Mouse (Mus musculus): ENCODE results near the gene Uvrag. TPM values are rescaled to one million over a fixed set of nuclear protein-coding genes. Genes with fewer than 3 reads are reported as not detected.

The Uvrag gene
- total and polyA plus RNA-seq, 3 experiments, result 15.0 to 19.5 TPM; not detected in 1

DNA sequence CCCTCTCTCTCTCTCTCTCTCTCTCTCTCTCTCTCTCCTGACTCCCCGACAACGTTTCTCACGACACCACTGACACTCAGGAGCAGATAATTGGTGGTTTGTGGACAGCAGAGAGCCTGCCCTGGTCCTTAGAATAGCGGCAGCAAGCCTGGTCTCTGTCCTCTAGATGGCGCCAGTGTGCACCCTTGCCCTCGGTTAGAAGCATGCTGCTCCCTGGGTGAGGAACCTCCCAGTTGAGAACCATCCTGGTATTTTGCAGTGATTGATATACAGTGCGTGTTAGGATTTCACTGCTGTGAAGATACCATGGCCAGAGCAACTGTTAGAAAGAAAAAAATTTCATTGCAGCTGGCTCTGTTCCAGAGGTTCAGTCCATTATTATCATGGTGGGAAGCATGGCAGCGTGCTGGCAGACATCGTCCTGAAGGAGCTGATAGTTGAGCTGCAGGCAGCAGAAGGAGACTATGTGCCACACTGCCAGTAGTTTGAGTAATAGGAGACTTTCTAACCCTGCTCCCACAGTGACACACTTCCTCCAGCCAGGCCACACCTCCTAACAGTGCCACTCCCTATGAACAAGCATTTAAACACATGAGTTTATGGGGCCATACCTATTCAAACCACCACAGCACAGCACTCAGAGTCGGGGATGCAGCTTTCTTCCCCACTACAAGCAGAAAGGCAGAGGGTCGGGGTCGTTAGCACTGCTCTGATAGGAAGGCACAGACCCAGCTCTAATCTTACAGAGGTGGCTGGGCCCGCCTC, 178.2 kb downstream of the Uvrag start:
- Histone ChIP-seq H3K4me3 (ENCODE audit: control insufficient read depth in 1 of 2, insufficient read depth in 1 of 2, low read depth in 2 of 2, low read length in 2 of 2) (no peak overlapping the region), H3K9me3 (replicated peaks; ENCODE audit: insufficient read depth, low read length) (no peaks in the 10 kb centered on the region), H3K4me1 (ENCODE audit: control insufficient read depth in 1 of 2, insufficient read depth in 2 of 2, low read length in 2 of 2) (peaks cover 0 to 5% of the 10 kb centered on the region in 2 experiments; a peak in 1 of 4 replicates), H3K9ac (ENCODE audit: control insufficient read depth, low read depth, low read length, poor library complexity, severe bottlenecking) (no peak overlapping the region), H3K27ac (ENCODE audit: control insufficient read depth, low read depth, low read length) (no peak overlapping the region), H3K79me2 (ENCODE audit: control insufficient read depth, insufficient read depth, low read length, poor library complexity) (no peaks in the 10 kb centered on the region), H3K27me3 (ENCODE audit: control insufficient read depth in 1 of 2, insufficient read depth in 2 of 2, low read length in 2 of 2) (no peaks in the 10 kb centered on the region), H3K36me3 (ENCODE audit: control insufficient read depth in 1 of 2, insufficient read depth in 2 of 2, low read length in 2 of 2) (peaks cover 0 to 2% of the 10 kb centered on the region in 2 experiments; a peak in 1 of 4 replicates)
- TF ChIP-seq ZC3H11A (IDR thresholded peaks at IDR 0.05; ENCODE audit: low read depth, low read length) (peak; percentile 53), MXI1 (IDR thresholded peaks at IDR 0.05; ENCODE audit: low read depth, low read length) (peak; percentile 30; the same call in 1 of the 2 replicates), RAD21 (IDR thresholded peaks at IDR 0.05; ENCODE audit: low read depth, low read length) (peak; percentile 64), SMC3 (IDR thresholded peaks at IDR 0.05; ENCODE audit: low read depth, low read length) (peak; percentile 76), KAT2A (conservative IDR thresholded peaks at IDR 0.05; ENCODE audit: low read depth, low read length) (no peak), CTCF (IDR thresholded peaks at IDR 0.05 in 2 of 3, conservative IDR thresholded peaks at IDR 0.05 in 1 of 3; ENCODE audit: control insufficient read depth in 1 of 3, insufficient read depth in 1 of 3, low read depth in 2 of 3, low read length in 3 of 3, poor library complexity in 1 of 3, severe bottlenecking in 1 of 3) (peak; percentile 77 to 83 (median 78))
- DNase-seq (ENCODE audit: low read depth, low spot score), result peak; percentile 79

GRCm38 (mm10) chr7:98962074-98962473, 178.9 kb downstream of the Uvrag start:
- Histone ChIP-seq H3K79me2 (ENCODE audit: control insufficient read depth, insufficient read depth, low read length, poor library complexity) (no peaks in the 10 kb centered on the region), H3K9ac (ENCODE audit: control insufficient read depth, low read depth, low read length, poor library complexity, severe bottlenecking) (no peak overlapping the region), H3K36me3 (ENCODE audit: control insufficient read depth in 1 of 2, insufficient read depth in 2 of 2, low read length in 2 of 2) (peaks cover 0 to 2% of the 10 kb centered on the region in 2 experiments; a peak in 1 of 4 replicates), H3K27ac (ENCODE audit: control insufficient read depth, low read depth, low read length) (no peak overlapping the region), H3K4me3 (ENCODE audit: control insufficient read depth in 1 of 2, insufficient read depth in 1 of 2, low read depth in 2 of 2, low read length in 2 of 2) (no peak overlapping the region), H3K27me3 (ENCODE audit: control insufficient read depth in 1 of 2, insufficient read depth in 2 of 2, low read length in 2 of 2) (no peaks in the 10 kb centered on the region), H3K9me3 (replicated peaks; ENCODE audit: insufficient read depth, low read length) (no peaks in the 10 kb centered on the region), H3K4me1 (ENCODE audit: control insufficient read depth in 1 of 2, insufficient read depth in 2 of 2, low read length in 2 of 2) (peaks cover 0 to 5% of the 10 kb centered on the region in 2 experiments; a peak in 1 of 4 replicates)
- TF ChIP-seq TBP (IDR thresholded peaks at IDR 0.05; ENCODE audit: low read depth, low read length) (no peak), MXI1 (IDR thresholded peaks at IDR 0.05; ENCODE audit: low read depth, low read length) (peak; percentile 13; the same call in 1 of the 2 replicates), EP300 (IDR thresholded peaks at IDR 0.05; ENCODE audit: low read depth in 1 of 2, low read length in 2 of 2) (no peak), USF2 (IDR thresholded peaks at IDR 0.05; ENCODE audit: borderline replicate concordance in 1 of 2, insufficient read depth in 1 of 2, low read depth in 1 of 2, low read length in 2 of 2) (no peak)
- no peak for DNase-seq (ENCODE audit: low read depth, low spot score)

DNA sequence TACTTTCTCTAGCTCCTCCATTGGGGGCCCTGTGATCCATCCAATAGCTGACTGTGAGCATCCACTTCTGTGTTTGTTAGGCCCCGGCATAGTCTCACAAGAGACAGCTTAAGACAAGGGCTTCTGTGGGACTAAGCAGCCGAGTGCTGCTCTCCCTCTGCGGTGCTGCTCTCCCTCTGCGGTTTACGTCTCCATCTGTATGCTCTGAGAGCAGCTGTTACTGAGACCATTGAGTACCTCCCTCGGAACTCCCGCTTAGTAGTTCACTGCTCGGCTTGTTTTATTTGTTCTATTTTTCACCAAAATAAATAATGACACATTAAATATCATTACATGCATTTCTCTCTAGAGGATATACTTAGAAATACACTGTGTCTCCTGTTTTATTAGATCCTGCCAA, 180.7 kb downstream of the Uvrag start:
- no peak for DNase-seq (ENCODE audit: low read depth, low spot score)
- no peak overlapping the region for H3K4me3 ChIP-seq (ENCODE audit: control insufficient read depth in 1 of 2, insufficient read depth in 1 of 2, low read depth in 2 of 2, low read length in 2 of 2)
- peaks cover 0 to 2% of the 10 kb centered on the region in 2 experiments; a peak in 1 of 4 replicates for H3K36me3 ChIP-seq (ENCODE audit: control insufficient read depth in 1 of 2, insufficient read depth in 2 of 2, low read length in 2 of 2)
- no peak overlapping the region for H3K27ac ChIP-seq (ENCODE audit: control insufficient read depth, low read depth, low read length)
- peaks cover 0 to 5% of the 10 kb centered on the region in 2 experiments; a peak in 1 of 4 replicates for H3K4me1 ChIP-seq (ENCODE audit: control insufficient read depth in 1 of 2, insufficient read depth in 2 of 2, low read length in 2 of 2)
- H3K79me2 ChIP-seq (ENCODE audit: control insufficient read depth, insufficient read depth, low read length, poor library complexity), result no peaks in the 10 kb centered on the region
- H3K27me3 ChIP-seq (ENCODE audit: control insufficient read depth in 1 of 2, insufficient read depth in 2 of 2, low read length in 2 of 2), result no peaks in the 10 kb centered on the region
- no peaks in the 10 kb centered on the region for H3K9me3 ChIP-seq (replicated peaks; ENCODE audit: insufficient read depth, low read length)
- TF ChIP-seq EP300 (IDR thresholded peaks at IDR 0.05; ENCODE audit: low read depth in 1 of 2, low read length in 2 of 2) (no peak), SMC3 (IDR thresholded peaks at IDR 0.05; ENCODE audit: low read depth, low read length) (no peak), POLR2AphosphoS2 (IDR thresholded peaks at IDR 0.05; ENCODE audit: low read length) (no peak), GABPA (IDR thresholded peaks at IDR 0.05; ENCODE audit: low read depth, low read length) (no peak), MEF2A (IDR thresholded peaks at IDR 0.05; ENCODE audit: extremely low read depth, insufficient replicate concordance, low read depth, low read length, poor library complexity, severe bottlenecking) (no peak), CHD2 (IDR thresholded peaks at IDR 0.05; ENCODE audit: low read length) (no peak), BHLHE40 (IDR thresholded peaks at IDR 0.05; ENCODE audit: borderline replicate concordance, low read depth, low read length) (no peak), CTCF (IDR thresholded peaks at IDR 0.05 in 2 of 3, conservative IDR thresholded peaks at IDR 0.05 in 1 of 3; ENCODE audit: control insufficient read depth in 1 of 3, insufficient read depth in 1 of 3, low read depth in 2 of 3, low read length in 3 of 3, poor library complexity in 1 of 3, severe bottlenecking in 1 of 3) (no peak), NRF1 (IDR thresholded peaks at IDR 0.05; ENCODE audit: insufficient read depth, low read depth, low read length, poor library complexity, severe bottlenecking) (no peak), MYB (IDR thresholded peaks at IDR 0.05; ENCODE audit: low read depth, low read length) (no peak)
- H3K9ac ChIP-seq (ENCODE audit: control insufficient read depth, low read depth, low read length, poor library complexity, severe bottlenecking), result no peak overlapping the region
